ENCODE assay signal across 21 mouse cellular contexts in the genomic region with DNA sequence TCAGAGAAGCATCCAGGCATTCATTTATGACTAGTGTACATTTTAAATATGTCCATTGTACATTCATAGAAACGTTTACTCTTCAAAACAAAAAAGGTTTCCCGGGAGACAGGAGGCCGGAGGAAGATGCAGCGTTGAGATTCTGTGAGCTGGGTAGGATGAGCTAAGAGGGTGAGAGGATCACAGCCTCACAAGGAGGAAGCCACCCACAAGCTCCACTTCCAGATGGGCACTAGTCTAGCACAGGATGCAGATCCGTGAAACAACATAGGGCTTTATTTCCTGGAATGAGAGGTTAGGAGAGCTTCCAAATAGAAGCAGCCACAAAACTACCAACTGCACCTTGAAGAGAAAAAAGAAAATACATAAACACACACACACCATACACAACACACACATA.
A peak's percentile ranks its signal among the peaks of the same experiment; 100 is the strongest.
DNase-seq lines count a peak whose midpoint lies in the region; ATAC-seq lines count a peak whose summit lies in the region.
"Had no signal": no experiment of that assay in that cellular context is flagged by ENCODE, and none has a peak within 500 bp of the region (broad histone marks: within the 10 kb centered on the region; RNA-seq: fewer than 3 reads in every experiment).

No protein-coding gene starts in this region.

- ATAC-seq in granulocyte monocyte progenitor cell, adult 5-6 weeks (replicated peaks; ENCODE audit: poor library complexity, severe bottlenecking) = no peak
- ATAC-seq: activated CD4-positive, CD25-positive, alpha-beta regulatory T cell, adult 4 months; CD4-positive, CD25-positive, alpha-beta regulatory T cell, adult 4 months; forebrain, embryonic 14.5 days; forebrain, embryonic 16.5 days; Patski had no signal

- peak; percentile 83 for DNase-seq in heart, adult 11 months
- no peak for DNase-seq in heart, adult 18-20 months
- DNase-seq in right cerebral cortex, adult 2 months (ENCODE audit: low spot score in 2 of 2) = peak; percentile 16 to 27
- DNase-seq in right cerebral cortex, postnatal 10 days (ENCODE audit: low spot score in 2 of 2) = no peak
- DNase-seq: adrenal gland, adult 8-10 months; adrenal gland, postnatal 14 days; adrenal gland, postnatal 36 days; B cell, adult 2 months; cerebellum, adult 11 months; cerebellum, adult 18-20 months; cerebellum, adult 8-10 months; cerebellum, adult 9-11 months; cerebellum, postnatal 14 days; cerebellum, postnatal 36 days; embryo, embryonic 11 days had no signal

Comparison
In these comparisons a context has a peak if more than half of its experiments do, and no peak if none do; other contexts are left out.
1. DNase-seq: peak in heart, adult 11 months (single experiment) and right cerebral cortex, adult 2 months (2 of 2); none in heart, adult 18-20 months (0 of 2) and right cerebral cortex, postnatal 10 days (0 of 2).